Mouse (Mus musculus) midbrain, postnatal 0 days (tissue): ENCODE measurements around the gene Tmem161a. TPM values are rescaled to one million over a fixed set of nuclear protein-coding genes. Genes with fewer than 3 reads are reported as not detected.

Source experiments
- ATAC-seq: fragments of 200-750 bp; cut with Nextera tagmentation; 2 replicates; pipeline ENCODE4 v1.8.0; 2017; ENCODE audit warnings: moderate number of reproducible peaks, mild to moderate bottlenecking, moderate TSS enrichment, moderate library complexity; ENCODE audit not compliant: low FRiP score
- DNase-seq: peaks from one replicate; pipeline ENCODE4 v3.0.0-alpha.2; 2015; ENCODE audit warnings: low spot score
- H3K27ac ChIP-seq: fragments of 300-500 bp; sonication (generic); 2 replicates; pipeline ENCODE4 v1.5.1; 2014; ENCODE audit warnings: low read depth, mild to moderate bottlenecking, low read length, mixed read lengths
- H3K27me3 ChIP-seq: fragments of 300-500 bp; sonication (generic); 2 replicates; pipeline ENCODE4 v1.6.1; 2014; ENCODE audit warnings: low read length, control low read depth, mixed read lengths; ENCODE audit not compliant: insufficient read depth
- H3K36me3 ChIP-seq: fragments of 300-500 bp; sonication (generic); 2 replicates; pipeline ENCODE4 v1.6.1; 2014; ENCODE audit warnings: low read length, control low read depth, mixed read lengths; ENCODE audit not compliant: insufficient read depth
- H3K4me1 ChIP-seq: fragments of 300-500 bp; sonication (generic); 2 replicates; pipeline ENCODE4 v1.6.1; 2014; ENCODE audit warnings: mild to moderate bottlenecking, control low read depth, antibody characterized with exemption, low read length, mixed read lengths; ENCODE audit not compliant: insufficient read depth
- H3K4me2 ChIP-seq: fragments of 300-500 bp; sonication (generic); 2 replicates; pipeline ENCODE4 v1.6.1; 2014; ENCODE audit warnings: low read depth, mild to moderate bottlenecking, low read length, mixed read lengths; ENCODE audit not compliant: poor library complexity, severe bottlenecking
- H3K4me3 ChIP-seq: fragments of 300-500 bp; sonication (generic); 2 replicates; pipeline ENCODE4 v1.5.1; 2014; ENCODE audit warnings: low read depth, mild to moderate bottlenecking, low read length, moderate library complexity
- H3K9ac ChIP-seq: fragments of 300-500 bp; sonication (generic); replicated peaks from 2 replicates; pipeline ENCODE4 v1.6.1; 2014; ENCODE audit warnings: mild to moderate bottlenecking, low read length, moderate library complexity, mixed read lengths; ENCODE audit not compliant: poor library complexity, severe bottlenecking
- H3K9me3 ChIP-seq: fragments of 300-500 bp; sonication (generic); 2 replicates; pipeline ENCODE4 v1.6.1; 2016; ENCODE audit warnings: low read length, control low read depth
- CTCF ChIP-seq: IDR thresholded peaks from 2 replicates; pipeline ENCODE4 v1.5.1; 2016; ENCODE audit warnings: antibody characterized with exemption, mild to moderate bottlenecking
- WGBS: fragments of 180-500 bp; shearing (Covaris S2); extraction: QIAGEN DNeasy Blood & Tissue Kit; methylation state at CpG from one replicate; pipeline ENCODE4 v1.1.7; 2014; 5-methylcytosine and 5-hydroxymethylcytosine counted together
- polyA plus RNA-seq: library from polyadenylated mRNA; unstranded; fragments of >200 nt; fragmentation: Nextera tagmentation; extraction: Ambion mirVana; gene quantifications from 2 replicates; pipeline ENCODE4 v1.2.1, GENCODE M21; 2015
- total RNA-seq: library from RNA; depleted of rRNA; stranded (reverse); fragments of >200 nt; gene quantifications from 2 replicates; pipeline ENCODE4 v1.2.3, GENCODE M21; 2014; rRNA removed

Tmem161a gene
- total RNA-seq = 52.4 and 64.8 TPM in 2 replicates
- polyA plus RNA-seq = 49.5 and 51.6 TPM in 2 replicates

- H3K4me3 ChIP-seq = peak within 1 kb of the TSS; percentile 56
- H3K36me3 ChIP-seq = no peaks in the 10 kb centered on the region
- peak; percentile 96 for DNase-seq
- peaks cover 6% of the 10 kb centered on the region; the same call in 1 of the 2 replicates for H3K4me1 ChIP-seq
- 2% methylated on average over 27 of the region's 27 CpGs for WGBS
- no peak for TF ChIP-seq CTCF
- H3K27me3 ChIP-seq = no peaks in the 10 kb centered on the region
- peak within 1 kb of the TSS; percentile 62 for H3K9ac ChIP-seq
- no peaks in the 10 kb centered on the region for H3K9me3 ChIP-seq
- H3K27ac ChIP-seq = peak within 1 kb of the TSS; percentile 39; the same call in 1 of the 2 replicates
- H3K4me2 ChIP-seq = peak within 1 kb of the TSS; percentile 50
- ATAC-seq = peak; percentile 92
Observed at GRCm38 (mm10) chr8:70172043-70172681, at the start of gene Tmem161a. Tmem161a (plus strand) TSS chr8:70172356.

- DNase-seq (no peak), ATAC-seq (no peak)
- Histone ChIP-seq H3K4me3 (no peak overlapping the region), H3K36me3 (no peaks in the 10 kb centered on the region), H3K27ac (no peak overlapping the region), H3K4me1 (peaks cover 2% of the 10 kb centered on the region; the same call in 1 of the 2 replicates), H3K9ac (no peak overlapping the region), H3K9me3 (no peaks in the 10 kb centered on the region), H3K4me2 (no peak overlapping the region), H3K27me3 (no peaks in the 10 kb centered on the region)
- WGBS = 57% methylated on average over 2 of the region's 2 CpGs
- TF ChIP-seq CTCF = peak; percentile 66
Observed at GRCm38 (mm10) chr8:70122863-70123262, 49.3 kb upstream of the Tmem161a start.

- WGBS = 68% methylated on average over 8 of the region's 8 CpGs
- H3K4me3 ChIP-seq = no peak overlapping the region
Observed at GRCm38 (mm10) chr8:70124992-70125391, 47.2 kb upstream of the Tmem161a start.

GRCm38 (mm10) chr8:70128435-70128834, 43.7 kb upstream of the Tmem161a start:
- no peak overlapping the region for H3K4me2 ChIP-seq
- H3K27me3 ChIP-seq = no peaks in the 10 kb centered on the region
- WGBS = 73% methylated on average over 3 of the region's 3 CpGs
- no peak overlapping the region for H3K4me3 ChIP-seq
- H3K9me3 ChIP-seq = no peaks in the 10 kb centered on the region
- H3K4me1 ChIP-seq = no peaks in the 10 kb centered on the region; the same call in 1 of the 2 replicates
- TF ChIP-seq CTCF = no peak
- ATAC-seq = no peak
- H3K9ac ChIP-seq = no peak overlapping the region
- H3K27ac ChIP-seq = peak overlapping the region; percentile 57; the same call in 1 of the 2 replicates
- no peaks in the 10 kb centered on the region for H3K36me3 ChIP-seq
- DNase-seq = peak; percentile 73

More at GRCm38 (mm10) chr8:70124992-70125391, 47.2 kb upstream of the Tmem161a start:
- no peaks in the 10 kb centered on the region for H3K9me3 ChIP-seq
- H3K9ac ChIP-seq = no peak overlapping the region
- H3K36me3 ChIP-seq = no peaks in the 10 kb centered on the region
- H3K27ac ChIP-seq = no peak overlapping the region
- no peak overlapping the region for H3K4me2 ChIP-seq
- ATAC-seq (no peak), DNase-seq (no peak)
- H3K27me3 ChIP-seq = no peaks in the 10 kb centered on the region
- no peak for TF ChIP-seq CTCF
- no peaks in the 10 kb centered on the region for H3K4me1 ChIP-seq

- Histone ChIP-seq H3K27me3 (no peaks in the 10 kb centered on the region), H3K4me2 (no peak overlapping the region), H3K9ac (no peak overlapping the region), H3K27ac (peak overlapping the region; percentile 57; the same call in 1 of the 2 replicates), H3K4me1 (no peaks in the 10 kb centered on the region; the same call in 1 of the 2 replicates), H3K4me3 (no peak overlapping the region), H3K36me3 (peaks cover 8% of the 10 kb centered on the region; the same call in 1 of the 2 replicates), H3K9me3 (no peaks in the 10 kb centered on the region)
- peak; percentile 68 for ATAC-seq
- 54% methylated on average over 9 of the region's 9 CpGs for WGBS
- TF ChIP-seq CTCF = no peak
- DNase-seq = peak; percentile 86
Observed at GRCm38 (mm10) chr8:70129309-70129952, 42.7 kb upstream of the Tmem161a start.

- Histone ChIP-seq H3K9ac (no peak overlapping the region), H3K9me3 (no peaks in the 10 kb centered on the region), H3K27ac (peak overlapping the region; percentile 57; the same call in 1 of the 2 replicates), H3K36me3 (peaks cover 15% of the 10 kb centered on the region), H3K4me3 (no peak overlapping the region), H3K4me2 (no peak overlapping the region), H3K27me3 (no peaks in the 10 kb centered on the region), H3K4me1 (no peaks in the 10 kb centered on the region; the same call in 1 of the 2 replicates)
- 81% methylated on average over 3 of the region's 3 CpGs for WGBS
- DNase-seq (no peak), ATAC-seq (no peak)
- TF ChIP-seq CTCF = no peak
Observed at GRCm38 (mm10) chr8:70130066-70130465, 42.1 kb upstream of the Tmem161a start.
